Mouse (Mus musculus) layer of hippocampus, adult 8-10 months (tissue): Measurements from ENCODE around the gene Sprr2i. TPM values are rescaled to one million over a fixed set of nuclear protein-coding genes. Genes with fewer than 3 reads are reported as not detected.

Source experiments
- DNase-seq, 2 experiments: peaks; one replicate each; pipeline ENCODE4 v3.0.0; 2022; ENCODE audit warnings: low spot score in 2 of 2
- total RNA-seq, 4 experiments: library from RNA; stranded (reverse); gene quantifications; 2 replicates each; pipeline ENCODE4 v1.2.4; 2022

The Sprr2i gene
- total RNA-seq, result not detected

- DNase-seq, result no peak
Observed at GRCm38 (mm10) chr3:92407691-92408090, at the start of gene Sprr2i. Gene Sprr2i, plus strand, starts transcription at chr3:92407991.

GRCm38 (mm10) chr3:92361619-92362018, 46.2 kb upstream of the Sprr2i start:
- DNase-seq, result no peak

- DNase-seq, result no peak
Observed at GRCm38 (mm10) chr3:92364887-92365286, 42.9 kb upstream of the Sprr2i start, which contains the start of gene Sprr2f. Gene Sprr2f, plus strand, starts transcription at chr3:92365187.

- DNase-seq, result no peak
Observed at GRCm38 (mm10) chr3:92373613-92374012, 34.2 kb upstream of the Sprr2i start.

GRCm38 (mm10) chr3:92385385-92385784, 22.4 kb upstream of the Sprr2i start, which contains the start of gene Sprr2h:
Gene Sprr2h, plus strand, starts transcription at chr3:92385685.
- DNase-seq, result no peak

GRCm38 (mm10) chr3:92394301-92394700, 13.5 kb upstream of the Sprr2i start:
- DNase-seq, result no peak

- DNase-seq, result no peak
Observed at GRCm38 (mm10) chr3:92417782-92418181, 10.0 kb downstream of the Sprr2i start, which contains the start of gene Sprr2j-ps. Gene Sprr2j-ps, plus strand, starts transcription at chr3:92418082.

- DNase-seq, result no peak
Observed at GRCm38 (mm10) chr3:92429323-92429722, 21.5 kb downstream of the Sprr2i start, which contains the start of gene Gm9774. Gene Gm9774, minus strand, starts transcription at chr3:92429423.

GRCm38 (mm10) chr3:92432282-92432681, 24.5 kb downstream of the Sprr2i start, which contains the start of gene Sprr2k:
Gene Sprr2k, plus strand, starts transcription at chr3:92432582.
- DNase-seq, result no peak

- DNase-seq, result no peak
Observed at GRCm38 (mm10) chr3:92438689-92439088, 30.9 kb downstream of the Sprr2i start, which contains the start of gene Sprr1b. Gene Sprr1b, minus strand, starts transcription at chr3:92438789.

- no peak for DNase-seq
Observed at GRCm38 (mm10) chr3:92440177-92440576, 32.4 kb downstream of the Sprr2i start.

- no peak for DNase-seq
Observed at GRCm38 (mm10) chr3:92455151-92455550, 47.4 kb downstream of the Sprr2i start.

GRCm38 (mm10) chr3:92458620-92459019, 50.8 kb downstream of the Sprr2i start, which contains the start of gene Sprr3:
Gene Sprr3, minus strand, starts transcription at chr3:92458720.
- no peak for DNase-seq

Other genes with a start within 250 kb of the Sprr2i start
- not detected for gene Sprr2a1, start 192.2 kb upstream of the Sprr2i start, total RNA-seq
- gene Sprr2a2, start 192.1 kb upstream of the Sprr2i start, total RNA-seq, result not detected
- not detected for gene Sprr2a3, start 122.6 kb upstream of the Sprr2i start, total RNA-seq
- gene Sprr2b, start 91.4 kb upstream of the Sprr2i start, total RNA-seq, result not detected
- not detected for gene Sprr2d, start 68.9 kb upstream of the Sprr2i start, total RNA-seq
- not detected for gene Sprr2e, start 55.8 kb upstream of the Sprr2i start, total RNA-seq
- not detected for gene Sprr2f, start 42.8 kb upstream of the Sprr2i start, total RNA-seq
- not detected for gene Sprr2h, start 22.3 kb upstream of the Sprr2i start, total RNA-seq
- not detected for gene Sprr2j-ps, start 10.1 kb downstream of the Sprr2i start, total RNA-seq
- gene Gm9774, start 21.4 kb downstream of the Sprr2i start, total RNA-seq, result 1 to 10 TPM; 2.3 to 7.0 (median 3.9) TPM
- gene Sprr2k, start 24.6 kb downstream of the Sprr2i start, total RNA-seq, result not detected
- not detected for gene Sprr1b, start 30.8 kb downstream of the Sprr2i start, total RNA-seq
- not detected for gene Sprr3, start 50.7 kb downstream of the Sprr2i start, total RNA-seq
- gene Sprr1a, start 77.9 kb downstream of the Sprr2i start, total RNA-seq, result not detected
- not detected for gene Sprr4, start 92.5 kb downstream of the Sprr2i start, total RNA-seq
- gene 2310046K23Rik, start 126.5 kb downstream of the Sprr2i start, total RNA-seq, result not detected
- not detected for gene Ivl, start 165.7 kb downstream of the Sprr2i start, total RNA-seq
- gene Smcp, start 181.0 kb downstream of the Sprr2i start, total RNA-seq, result not detected
- gene 2210017I01Rik, start 199.5 kb downstream of the Sprr2i start, total RNA-seq, result not detected
- gene Lce6a, start 213.7 kb downstream of the Sprr2i start, total RNA-seq, result not detected
- gene Lce1a1, start 240.3 kb downstream of the Sprr2i start, total RNA-seq, result not detected
- gene Lce1b, start 248.9 kb downstream of the Sprr2i start, total RNA-seq, result not detected